Mouse (Mus musculus): ENCODE measurements around the gene Txnrd2. TPM values are rescaled to one million over a fixed set of nuclear protein-coding genes. Genes with fewer than 3 reads are reported as not detected.

Gene Txnrd2
- polyA plus RNA-seq, 1 experiment from 2014 or later: 20.4 TPM

- H3K4me1 ChIP-seq (ENCODE audit: control insufficient read depth, insufficient read depth, low read length): peaks cover 12% of the 10 kb centered on the region
- H3K4me2 ChIP-seq (ENCODE audit: low read depth): no peak overlapping the region
- H3K27me3 ChIP-seq (ENCODE audit: control insufficient read depth, insufficient read depth, low read length): no peaks in the 10 kb centered on the region
- ATAC-seq (ENCODE audit: insufficient read depth, low FRiP score, low TSS enrichment) (no peak), DNase-seq (ENCODE audit: low spot score) (no peak)
- 83% methylated on average over 5 of the region's 5 CpGs for WGBS
- peak overlapping the region; percentile 4; the same call in 1 of the 2 replicates for H3K27ac ChIP-seq (ENCODE audit: low read depth, low read length)
- no peaks in the 10 kb centered on the region for H3K36me3 ChIP-seq (ENCODE audit: control insufficient read depth, insufficient read depth, low read length)
- H3K9ac ChIP-seq (ENCODE audit: low read length): no peak overlapping the region; the same call in 1 of the 2 replicates
- no peak overlapping the region for H3K4me3 ChIP-seq (ENCODE audit: low read depth, low read length)
- H3K9me3 ChIP-seq (ENCODE audit: control insufficient read depth, low read length): no peaks in the 10 kb centered on the region
Observed at GRCm38 (mm10) chr16:18428011-18428515, 1.9 kb downstream of the Txnrd2 start.

GRCm38 (mm10) chr16:18428516-18429042 is 2.4 kb downstream of the Txnrd2 start:
- Histone ChIP-seq H3K9me3 (ENCODE audit: control insufficient read depth, low read length) (no peaks in the 10 kb centered on the region), H3K36me3 (ENCODE audit: control insufficient read depth, insufficient read depth, low read length) (no peaks in the 10 kb centered on the region), H3K27ac (ENCODE audit: low read depth, low read length) (peak overlapping the region; percentile 4; the same call in 1 of the 2 replicates), H3K4me1 (ENCODE audit: control insufficient read depth, insufficient read depth, low read length) (peaks cover 12% of the 10 kb centered on the region), H3K4me3 (ENCODE audit: low read depth, low read length) (no peak overlapping the region), H3K4me2 (ENCODE audit: low read depth) (no peak overlapping the region), H3K9ac (ENCODE audit: low read length) (no peak overlapping the region; the same call in 1 of the 2 replicates), H3K27me3 (ENCODE audit: control insufficient read depth, insufficient read depth, low read length) (no peaks in the 10 kb centered on the region)
- 87% methylated on average over 7 of the region's 7 CpGs for WGBS
- ATAC-seq (ENCODE audit: insufficient read depth, low FRiP score, low TSS enrichment): no peak
- DNase-seq (ENCODE audit: low spot score): no peak

GRCm38 (mm10) chr16:18429641-18430040 is 3.5 kb downstream of the Txnrd2 start:
- Histone ChIP-seq H3K27ac (ENCODE audit: low read depth, low read length) (no peak overlapping the region), H3K36me3 (ENCODE audit: control insufficient read depth, insufficient read depth, low read length) (no peaks in the 10 kb centered on the region), H3K4me3 (ENCODE audit: low read depth, low read length) (peak overlapping the region; percentile 8; the same call in 1 of the 2 replicates), H3K4me1 (ENCODE audit: control insufficient read depth, insufficient read depth, low read length) (peaks cover 12% of the 10 kb centered on the region), H3K9ac (ENCODE audit: low read length) (no peak overlapping the region), H3K9me3 (ENCODE audit: control insufficient read depth, low read length) (no peaks in the 10 kb centered on the region), H3K4me2 (ENCODE audit: low read depth) (no peak overlapping the region), H3K27me3 (ENCODE audit: control insufficient read depth, insufficient read depth, low read length) (no peaks in the 10 kb centered on the region)
- ATAC-seq (ENCODE audit: insufficient read depth, low FRiP score, low TSS enrichment) (no peak), DNase-seq (ENCODE audit: low spot score) (no peak)
- 92% methylated on average over 8 of the region's 8 CpGs for WGBS

- no peak for DNase-seq (ENCODE audit: low spot score)
- no peak overlapping the region for H3K9ac ChIP-seq (ENCODE audit: low read length)
- H3K27ac ChIP-seq (ENCODE audit: low read depth, low read length): no peak overlapping the region
- peaks cover 6% of the 10 kb centered on the region for H3K4me1 ChIP-seq (ENCODE audit: control insufficient read depth, insufficient read depth, low read length)
- H3K36me3 ChIP-seq (ENCODE audit: control insufficient read depth, insufficient read depth, low read length): no peaks in the 10 kb centered on the region
- ATAC-seq (ENCODE audit: insufficient read depth, low FRiP score, low TSS enrichment): no peak
- H3K9me3 ChIP-seq (ENCODE audit: control insufficient read depth, low read length): no peaks in the 10 kb centered on the region
- H3K27me3 ChIP-seq (ENCODE audit: control insufficient read depth, insufficient read depth, low read length): no peaks in the 10 kb centered on the region
- H3K4me3 ChIP-seq (ENCODE audit: low read depth, low read length): no peak overlapping the region
- 83% methylated on average over 8 of the region's 8 CpGs for WGBS
- H3K4me2 ChIP-seq (ENCODE audit: low read depth): no peak overlapping the region
Observed at GRCm38 (mm10) chr16:18430641-18431212, 4.5 kb downstream of the Txnrd2 start.

- no peak for DNase-seq (ENCODE audit: low spot score)
- no peaks in the 10 kb centered on the region for H3K4me1 ChIP-seq (ENCODE audit: control insufficient read depth, insufficient read depth, low read length)
- no peak overlapping the region for H3K4me2 ChIP-seq (ENCODE audit: low read depth)
- no peak overlapping the region for H3K9ac ChIP-seq (ENCODE audit: low read length)
- no peak overlapping the region for H3K4me3 ChIP-seq (ENCODE audit: low read depth, low read length)
- WGBS: 96% methylated on average over 5 of the region's 5 CpGs
- H3K27me3 ChIP-seq (ENCODE audit: control insufficient read depth, insufficient read depth, low read length): no peaks in the 10 kb centered on the region
- ATAC-seq (ENCODE audit: insufficient read depth, low FRiP score, low TSS enrichment): no peak
- H3K36me3 ChIP-seq (ENCODE audit: control insufficient read depth, insufficient read depth, low read length): no peaks in the 10 kb centered on the region; the same call in 1 of the 2 replicates
- H3K27ac ChIP-seq (ENCODE audit: low read depth, low read length): no peak overlapping the region
- H3K9me3 ChIP-seq (ENCODE audit: control insufficient read depth, low read length): no peaks in the 10 kb centered on the region
Observed at GRCm38 (mm10) chr16:18433341-18433920, 7.2 kb downstream of the Txnrd2 start.

GRCm38 (mm10) chr16:18436128-18436527 is 9.9 kb downstream of the Txnrd2 start:
- Histone ChIP-seq H3K27me3 (ENCODE audit: control insufficient read depth, insufficient read depth, low read length) (no peaks in the 10 kb centered on the region), H3K9me3 (ENCODE audit: control insufficient read depth, low read length) (no peaks in the 10 kb centered on the region), H3K36me3 (ENCODE audit: control insufficient read depth, insufficient read depth, low read length) (no peaks in the 10 kb centered on the region; the same call in 1 of the 2 replicates), H3K9ac (ENCODE audit: low read length) (no peak overlapping the region), H3K27ac (ENCODE audit: low read depth, low read length) (no peak overlapping the region), H3K4me1 (ENCODE audit: control insufficient read depth, insufficient read depth, low read length) (no peaks in the 10 kb centered on the region), H3K4me3 (ENCODE audit: low read depth, low read length) (no peak overlapping the region), H3K4me2 (ENCODE audit: low read depth) (no peak overlapping the region)
- 92% methylated on average over 6 of the region's 6 CpGs for WGBS
- DNase-seq (ENCODE audit: low spot score): no peak
- ATAC-seq (ENCODE audit: insufficient read depth, low FRiP score, low TSS enrichment): no peak

- Histone ChIP-seq H3K4me1 (ENCODE audit: control insufficient read depth, insufficient read depth, low read length) (no peaks in the 10 kb centered on the region), H3K9ac (ENCODE audit: low read length) (no peak overlapping the region), H3K4me2 (ENCODE audit: low read depth) (no peak overlapping the region), H3K9me3 (ENCODE audit: control insufficient read depth, low read length) (no peaks in the 10 kb centered on the region), H3K27me3 (ENCODE audit: control insufficient read depth, insufficient read depth, low read length) (no peaks in the 10 kb centered on the region), H3K4me3 (ENCODE audit: low read depth, low read length) (no peak overlapping the region), H3K36me3 (ENCODE audit: control insufficient read depth, insufficient read depth, low read length) (no peaks in the 10 kb centered on the region; the same call in 1 of the 2 replicates), H3K27ac (ENCODE audit: low read depth, low read length) (no peak overlapping the region)
- peak; percentile 93 for DNase-seq (ENCODE audit: low spot score)
- peak; percentile 74 for ATAC-seq (ENCODE audit: insufficient read depth, low FRiP score, low TSS enrichment)
- WGBS: 33% methylated on average over 8 of the region's 8 CpGs
Observed at GRCm38 (mm10) chr16:18443385-18443841, 17.2 kb downstream of the Txnrd2 start.

GRCm38 (mm10) chr16:18447243-18447642 is 21.1 kb downstream of the Txnrd2 start:
- ATAC-seq (ENCODE audit: insufficient read depth, low FRiP score, low TSS enrichment) (no peak), DNase-seq (ENCODE audit: low spot score) (no peak)

GRCm38 (mm10) chr16:18448104-18448503 is 21.9 kb downstream of the Txnrd2 start:
- no peak overlapping the region for H3K4me3 ChIP-seq (ENCODE audit: low read depth, low read length)
- H3K4me1 ChIP-seq (ENCODE audit: control insufficient read depth, insufficient read depth, low read length): no peaks in the 10 kb centered on the region
- no peak overlapping the region for H3K4me2 ChIP-seq (ENCODE audit: low read depth)
- no peaks in the 10 kb centered on the region for H3K27me3 ChIP-seq (ENCODE audit: control insufficient read depth, insufficient read depth, low read length)
- DNase-seq (ENCODE audit: low spot score) (no peak), ATAC-seq (ENCODE audit: insufficient read depth, low FRiP score, low TSS enrichment) (no peak)
- 68% methylated on average over 6 of the region's 6 CpGs for WGBS
- no peak overlapping the region for H3K27ac ChIP-seq (ENCODE audit: low read depth, low read length)
- no peaks in the 10 kb centered on the region for H3K36me3 ChIP-seq (ENCODE audit: control insufficient read depth, insufficient read depth, low read length)
- H3K9me3 ChIP-seq (ENCODE audit: control insufficient read depth, low read length): no peaks in the 10 kb centered on the region
- H3K9ac ChIP-seq (ENCODE audit: low read length): no peak overlapping the region

More at GRCm38 (mm10) chr16:18447243-18447642, 21.1 kb downstream of the Txnrd2 start:
- H3K4me3 ChIP-seq (ENCODE audit: low read depth, low read length): no peak overlapping the region
- no peaks in the 10 kb centered on the region for H3K27me3 ChIP-seq (ENCODE audit: control insufficient read depth, insufficient read depth, low read length)
- no peak overlapping the region for H3K9ac ChIP-seq (ENCODE audit: low read length)
- no peak overlapping the region for H3K4me2 ChIP-seq (ENCODE audit: low read depth)
- H3K36me3 ChIP-seq (ENCODE audit: control insufficient read depth, insufficient read depth, low read length): no peaks in the 10 kb centered on the region
- H3K9me3 ChIP-seq (ENCODE audit: control insufficient read depth, low read length): no peaks in the 10 kb centered on the region
- H3K4me1 ChIP-seq (ENCODE audit: control insufficient read depth, insufficient read depth, low read length): no peaks in the 10 kb centered on the region
- H3K27ac ChIP-seq (ENCODE audit: low read depth, low read length): no peak overlapping the region

Data from neural tube, embryonic 11.5 days (tissue).